Mouse (Mus musculus): ENCODE data around the gene Gm20388.

DNA sequence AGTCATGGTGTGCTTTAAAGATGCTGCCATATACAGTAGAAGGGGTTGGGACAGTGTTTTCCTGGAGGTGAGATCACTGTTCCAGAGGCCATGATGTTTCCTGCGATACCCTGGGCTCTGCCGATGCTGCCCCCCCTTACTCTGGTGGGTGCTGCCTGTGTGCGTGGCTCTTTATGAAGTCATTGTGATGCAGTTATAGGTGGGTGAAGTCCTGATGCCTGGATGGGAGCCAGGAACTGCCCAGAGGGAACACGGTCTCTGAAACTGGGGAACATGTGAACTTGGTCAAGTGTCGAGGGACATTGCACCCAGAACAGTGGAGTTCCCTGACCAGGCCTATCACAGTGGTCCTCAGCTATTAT is 2802.5 kb downstream of the Gm20388 start:
- no peak for TF ChIP-seq CTCF (IDR thresholded peaks at IDR 0.05; ENCODE audit: control insufficient read depth, insufficient read depth, low read length)
- no peak for TF ChIP-seq POLR2A (IDR thresholded peaks at IDR 0.05; ENCODE audit: borderline replicate concordance, control insufficient read depth, low read depth, low read length)

Data from bone marrow, adult 2 months (tissue).